Mouse (Mus musculus) liver, postnatal 0 days (tissue): ENCODE measurements around the gene 4833420G17Rik. TPM values are rescaled to one million over a fixed set of nuclear protein-coding genes. Genes with fewer than 3 reads are reported as not detected.
A peak's percentile ranks its signal among the peaks of the same experiment; 100 is the strongest.

ENCODE experiments used
- ATAC-seq: fragments of 200-750 bp; cut with Nextera tagmentation; 2 replicates; pipeline ENCODE4 v1.8.0; 2017; ENCODE audit warnings: mild to moderate bottlenecking, moderate library complexity
- DNase-seq: peaks from one replicate; pipeline ENCODE4 v3.0.0-alpha.2; 2016
- H3K27ac ChIP-seq: fragments of 300-500 bp; sonication (generic); 2 replicates; pipeline ENCODE4 v1.5.1; 2014; ENCODE audit warnings: antibody characterized with exemption, moderate library complexity, mild to moderate bottlenecking, low read depth
- H3K27me3 ChIP-seq: fragments of 300-500 bp; sonication (generic); 2 replicates; pipeline ENCODE4 v1.6.1; 2014; ENCODE audit warnings: low read length, control low read depth, mixed read lengths; ENCODE audit not compliant: insufficient read depth
- H3K36me3 ChIP-seq: fragments of 300-500 bp; sonication (generic); replicated peaks from 2 replicates; pipeline ENCODE4 v1.6.1; 2014; ENCODE audit warnings: mild to moderate bottlenecking, control low read depth, low read length, moderate library complexity, mixed read lengths; ENCODE audit not compliant: insufficient read depth
- H3K4me1 ChIP-seq: fragments of 300-500 bp; sonication (generic); 2 replicates; pipeline ENCODE4 v1.6.1; 2014; ENCODE audit warnings: antibody characterized with exemption, mild to moderate bottlenecking, control low read depth; ENCODE audit not compliant: insufficient read depth
- H3K4me2 ChIP-seq: fragments of 300-500 bp; sonication (generic); 2 replicates; pipeline ENCODE4 v1.6.1; 2014; ENCODE audit warnings: low read depth, mild to moderate bottlenecking, low read length, moderate library complexity, mixed read lengths
- H3K4me3 ChIP-seq: fragments of 300-500 bp; sonication (generic); 2 replicates; pipeline ENCODE4 v1.5.1; 2014; ENCODE audit warnings: low read depth, low read length
- H3K9ac ChIP-seq: fragments of 300-500 bp; sonication (generic); replicated peaks from 2 replicates; pipeline ENCODE4 v1.6.1; 2014; ENCODE audit warnings: mild to moderate bottlenecking, moderate library complexity
- H3K9me3 ChIP-seq: fragments of 300-500 bp; sonication (generic); 2 replicates; pipeline ENCODE4 v1.6.1; 2016; ENCODE audit warnings: mild to moderate bottlenecking, control low read depth, low read length, mixed read lengths
- CTCF ChIP-seq: sonication (generic); IDR thresholded peaks from 2 replicates; pipeline ENCODE4 v1.5.1; 2016; ENCODE audit warnings: antibody characterized with exemption, low read depth
- EP300 ChIP-seq: IDR thresholded peaks from 2 replicates; pipeline ENCODE4 v1.6.1; 2016; ENCODE audit warnings: antibody characterized with exemption, low read depth, mild to moderate bottlenecking
- WGBS: fragments of 180-500 bp; shearing (Covaris S2); extraction: QIAGEN DNeasy Blood & Tissue Kit; methylation state at CpG from one replicate; pipeline ENCODE4 v1.1.7; 2014; ENCODE audit not compliant: insufficient replicate concordance; 5-methylcytosine and 5-hydroxymethylcytosine counted together
- polyA plus RNA-seq: library from polyadenylated mRNA; unstranded; fragments of >200 nt; fragmentation: Nextera tagmentation; extraction: Ambion mirVana; gene quantifications from 2 replicates; pipeline ENCODE4 v1.2.1, GENCODE M21; 2015

The 4833420G17Rik gene
- polyA plus RNA-seq, result 18.4 and 18.6 TPM in 2 replicates

GRCm38 (mm10) chr13:119462596-119463560 is at the start of gene 4833420G17Rik:
Gene 4833420G17Rik (plus strand): TSS chr13:119462768.
- DNase-seq, result peak; percentile 93
- Histone ChIP-seq H3K36me3 (peaks cover 28% of the 10 kb centered on the region), H3K9me3 (no peaks in the 10 kb centered on the region), H3K27ac (peak within 1 kb of the TSS; percentile 83), H3K4me2 (peak within 1 kb of the TSS; percentile 79), H3K4me3 (peak within 1 kb of the TSS; percentile 69), H3K27me3 (no peaks in the 10 kb centered on the region), H3K9ac (peak within 1 kb of the TSS; percentile 61), H3K4me1 (peaks cover 9% of the 10 kb centered on the region)
- WGBS, result under 1% methylated on average over 57 of the region's 57 CpGs
- TF ChIP-seq CTCF, result no peak
- peak; percentile 81 for TF ChIP-seq EP300
- peak; percentile 99 for ATAC-seq

- no peak for TF ChIP-seq EP300
- TF ChIP-seq CTCF, result no peak
- no peak for DNase-seq
- Histone ChIP-seq H3K27ac (no peak overlapping the region), H3K4me3 (no peak overlapping the region), H3K27me3 (no peaks in the 10 kb centered on the region), H3K4me1 (peaks cover 8% of the 10 kb centered on the region), H3K4me2 (no peak overlapping the region), H3K9ac (no peak overlapping the region), H3K9me3 (no peaks in the 10 kb centered on the region), H3K36me3 (no peaks in the 10 kb centered on the region)
- ATAC-seq, result no peak
- 27% methylated on average over 2 of the region's 2 CpGs for WGBS
Observed at GRCm38 (mm10) chr13:119413026-119413425, 49.5 kb upstream of the 4833420G17Rik start.

DNA sequence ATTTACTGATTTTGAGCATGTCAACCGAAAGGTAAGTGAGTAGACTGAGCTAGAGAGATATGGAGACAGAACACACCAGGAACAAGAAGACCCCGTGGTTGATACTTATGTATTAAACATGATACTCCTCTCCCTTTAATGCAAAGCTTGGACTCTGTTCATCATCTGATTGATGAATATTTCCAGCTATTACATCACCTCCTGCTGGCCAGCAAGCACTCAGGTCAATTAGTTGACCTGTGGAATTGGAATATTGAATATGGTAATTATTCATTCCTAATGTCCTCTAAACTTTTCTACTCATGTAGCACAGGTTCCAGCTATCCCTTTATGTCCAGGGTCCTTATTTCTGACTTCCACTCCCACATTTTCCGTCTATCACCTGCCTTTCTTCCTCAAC is 44.1 kb upstream of the 4833420G17Rik start:
- Histone ChIP-seq H3K9ac (no peak overlapping the region), H3K4me2 (no peak overlapping the region), H3K27ac (no peak overlapping the region), H3K36me3 (no peaks in the 10 kb centered on the region), H3K27me3 (no peaks in the 10 kb centered on the region), H3K4me3 (no peak overlapping the region), H3K9me3 (no peaks in the 10 kb centered on the region), H3K4me1 (no peaks in the 10 kb centered on the region)
- DNase-seq, result no peak
- 80% methylated on average over 3 of the region's 3 CpGs for WGBS
- ATAC-seq, result peak; percentile 64
- TF ChIP-seq CTCF, result no peak
- no peak for TF ChIP-seq EP300

GRCm38 (mm10) chr13:119430164-119430563 is 32.4 kb upstream of the 4833420G17Rik start:
- Histone ChIP-seq H3K36me3 (peaks cover 9% of the 10 kb centered on the region; the same call in 1 of the 2 replicates), H3K4me1 (peaks cover 9% of the 10 kb centered on the region), H3K4me2 (peak overlapping the region; percentile 94), H3K9me3 (no peaks in the 10 kb centered on the region), H3K27me3 (no peaks in the 10 kb centered on the region), H3K27ac (peak overlapping the region; percentile 97), H3K4me3 (peak overlapping the region; percentile 99), H3K9ac (peak overlapping the region; percentile 98)
- WGBS, result 24% methylated on average over 8 of the region's 8 CpGs
- no peak for DNase-seq
- no peak for ATAC-seq
- TF ChIP-seq EP300 (no peak), CTCF (no peak)

DNA sequence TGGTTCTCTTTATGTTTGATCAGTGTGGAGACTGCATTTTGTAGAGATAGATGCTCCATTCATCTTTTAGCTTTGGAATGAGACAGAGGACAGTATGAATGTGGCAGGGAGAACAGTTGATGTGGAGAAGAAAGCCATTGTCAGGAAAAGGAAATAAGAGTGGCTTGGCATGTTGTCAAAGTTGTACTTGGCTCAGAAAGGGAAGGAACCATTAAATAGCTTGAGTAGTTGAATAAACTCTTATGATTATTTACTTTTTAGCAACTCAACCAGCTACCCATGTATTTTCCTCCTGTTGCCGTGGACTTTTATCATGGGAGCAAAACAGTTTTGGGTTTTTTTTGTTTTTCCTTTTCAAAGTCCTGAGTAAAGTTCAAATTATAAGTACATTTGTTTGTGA is 30.5 kb upstream of the 4833420G17Rik start:
- 69% methylated on average over 1 of the region's 1 CpGs for WGBS
- Histone ChIP-seq H3K27ac (0 out of 2 replicates have a peak overlapping the region, but pooled peaks have one; percentile 7), H3K9me3 (no peaks in the 10 kb centered on the region), H3K36me3 (peaks cover 18% of the 10 kb centered on the region), H3K9ac (no peak overlapping the region), H3K4me3 (no peak overlapping the region), H3K4me2 (no peak overlapping the region), H3K4me1 (peaks cover 9% of the 10 kb centered on the region), H3K27me3 (no peaks in the 10 kb centered on the region)
- TF ChIP-seq EP300 (no peak), CTCF (no peak)
- DNase-seq (no peak), ATAC-seq (no peak)

- ATAC-seq (no peak), DNase-seq (no peak)
- Histone ChIP-seq H3K9ac (no peak overlapping the region), H3K27ac (no peak overlapping the region), H3K9me3 (no peaks in the 10 kb centered on the region), H3K4me3 (no peak overlapping the region), H3K36me3 (peaks cover 31% of the 10 kb centered on the region), H3K4me2 (no peak overlapping the region), H3K27me3 (no peaks in the 10 kb centered on the region), H3K4me1 (peaks cover 9% of the 10 kb centered on the region)
- WGBS, result 78% methylated on average over 7 of the region's 7 CpGs
- TF ChIP-seq CTCF (no peak), EP300 (no peak)
Observed at GRCm38 (mm10) chr13:119434359-119434758, 28.2 kb upstream of the 4833420G17Rik start.
